Mouse (Mus musculus) hematopoietic stem cell, adult 5-6 weeks (primary cell): ENCODE results near the gene Vmn1r225. TPM values are rescaled to one million over a fixed set of nuclear protein-coding genes. Genes with fewer than 3 reads are reported as not detected.
"Not testable (repeated sequence)": the region's sequence is repeated elsewhere in the genome, so short reads cannot be mapped to it uniquely, and the experiment has no call there.

ENCODE experiments used
- ATAC-seq, 2 experiments: fragments of 125-278 bp in 1 of 2; replicated peaks in 1 of 2; 2 replicates each; pipeline ENCODE4 v1.8.0; 2016 to 2017; ENCODE audit warnings: inconsistent platforms in 2 of 2, mild to moderate bottlenecking in 2 of 2, moderate number of reproducible peaks in 2 of 2, low read depth in 1 of 2, moderate TSS enrichment in 1 of 2; ENCODE audit not compliant: low FRiP score in 2 of 2, poor library complexity in 2 of 2, severe bottlenecking in 2 of 2, insufficient read depth in 1 of 2, low TSS enrichment in 1 of 2
- total RNA-seq: library from RNA; stranded (forward); fragments of 172-1452, 232-1000 nt; gene quantifications from 2 replicates; pipeline ENCODE4 v1.2.3, GENCODE M21; 2017

The Vmn1r225 gene
- total RNA-seq, result not detected in 2 replicates

- no peak for ATAC-seq
Observed at GRCm38 (mm10) chr17:20497858-20498257, at the start of gene Vmn1r225. Gene Vmn1r225, plus strand, starts transcription at chr17:20498158.

- ATAC-seq, result no peak
Observed at GRCm38 (mm10) chr17:20473311-20473710, 24.6 kb upstream of the Vmn1r225 start.

GRCm38 (mm10) chr17:20481231-20481630 is 16.7 kb upstream of the Vmn1r225 start, which contains the start of gene Vmn2r108:
Gene Vmn2r108, minus strand, starts transcription at chr17:20481331.
- no peak for ATAC-seq

- not testable (repeated sequence) for ATAC-seq
Observed at GRCm38 (mm10) chr17:20508247-20508646, 10.3 kb downstream of the Vmn1r225 start.

Other genes starting within 250 kb of the Vmn1r225 start
- gene Vmn2r106, start 212.6 kb upstream of the Vmn1r225 start, total RNA-seq, result not detected in 2 replicates
- gene Vmn2r107, start 152.9 kb upstream of the Vmn1r225 start, total RNA-seq, result not detected in 2 replicates
- not detected in 2 replicates for gene Vmn1r224, start 84.0 kb upstream of the Vmn1r225 start, total RNA-seq
- gene Vmn2r108, start 16.8 kb upstream of the Vmn1r225 start, total RNA-seq, result not detected in 2 replicates
- gene Vmn2r109, start 66.6 kb downstream of the Vmn1r225 start, total RNA-seq, result not detected in 2 replicates
- not detected in 2 replicates for gene Vmn2r110, start 98.3 kb downstream of the Vmn1r225 start, total RNA-seq
- not detected in 2 replicates for gene Fpr-rs3, start 126.7 kb downstream of the Vmn1r225 start, total RNA-seq
- gene Vmn1r226, start 184.7 kb downstream of the Vmn1r225 start, total RNA-seq, result not detected in 2 replicates
- gene Vmn1r227, start 231.7 kb downstream of the Vmn1r225 start, total RNA-seq, result not detected in 2 replicates